Mouse (Mus musculus) kidney, adult 2 months (tissue): ENCODE data around the gene Asb15. TPM values are rescaled to one million over a fixed set of nuclear protein-coding genes. Genes with fewer than 3 reads are reported as not detected.

Experiments
- DNase-seq: peaks from one replicate; pipeline ENCODE4 v3.0.0; 2021
- H3K27ac ChIP-seq: fragments of 200-500 bp; 2 replicates; pipeline ENCODE4 v1.5.1; 2012; ENCODE audit warnings: low read depth, low read length, control low read depth, inconsistent platforms; ENCODE audit not compliant: insufficient read depth
- H3K27me3 ChIP-seq: fragments of 200-500 bp; replicated peaks from 2 replicates; pipeline ENCODE4 v1.6.1; 2012; ENCODE audit warnings: mild to moderate bottlenecking, moderate library complexity, low read length, inconsistent platforms; ENCODE audit not compliant: control insufficient read depth, insufficient read depth
- H3K36me3 ChIP-seq: fragments of 200-500 bp; 2 replicates; pipeline ENCODE4 v1.6.1; 2012; ENCODE audit warnings: mild to moderate bottlenecking, moderate library complexity, low read length, inconsistent platforms; ENCODE audit not compliant: control insufficient read depth, insufficient read depth
- H3K4me1 ChIP-seq: fragments of 200-500 bp; 2 replicates; pipeline ENCODE4 v1.6.1; 2011; ENCODE audit warnings: low read length; ENCODE audit not compliant: control insufficient read depth, insufficient read depth
- H3K4me3 ChIP-seq: fragments of 200-500 bp; 2 replicates; pipeline ENCODE4 v1.5.1; 2011; ENCODE audit warnings: mild to moderate bottlenecking, low read depth, low read length, control low read depth; ENCODE audit not compliant: insufficient read depth
- CTCF ChIP-seq: fragments of 200-500 bp; conservative IDR thresholded peaks from 2 replicates; pipeline ENCODE4 v1.5.1; 2011; ENCODE audit warnings: low read depth, mild to moderate bottlenecking, control low read depth, low read length, moderate library complexity, mixed read lengths; ENCODE audit not compliant: insufficient read depth, insufficient read length
- POLR2A ChIP-seq: fragments of 200-500 bp; IDR thresholded peaks from one replicate; pipeline ENCODE4 v1.6.1; 2011; ENCODE audit warnings: low read depth, low read length, control low read depth
- WGBS: fragments of 180-500 bp; shearing (Covaris S2); methylation state at CpG from one replicate; pipeline ENCODE4 v1.1.7; 2018; 5-methylcytosine and 5-hydroxymethylcytosine counted together
- polyA plus RNA-seq: library from polyadenylated mRNA; depleted of rRNA; stranded (reverse); fragments of >200 nt; gene quantifications from 2 replicates; pipeline ENCODE4 v1.2.3, GENCODE M21; 2012

Asb15 gene
- polyA plus RNA-seq, 1 experiment, result 3.8 TPM

- H3K36me3 ChIP-seq, result no peaks in the 10 kb centered on the region
- no peak for TF ChIP-seq POLR2A
- no peak for TF ChIP-seq CTCF
- WGBS, result 61% methylated on average over 1 of the region's 1 CpGs
- H3K4me1 ChIP-seq, result no peaks in the 10 kb centered on the region; the same call in 1 of the 2 replicates
- H3K4me3 ChIP-seq, result no peak overlapping the region
- no peaks in the 10 kb centered on the region for H3K27me3 ChIP-seq
- DNase-seq, result no peak
- H3K27ac ChIP-seq, result no peak overlapping the region
These were observed 36.9 kb downstream of the Asb15 start for GRCm38 (mm10) chr6:24564886-24565285.

- Histone ChIP-seq H3K4me3 (no peak overlapping the region), H3K4me1 (no peaks in the 10 kb centered on the region; the same call in 1 of the 2 replicates), H3K36me3 (no peaks in the 10 kb centered on the region), H3K27me3 (no peaks in the 10 kb centered on the region), H3K27ac (no peak overlapping the region)
- DNase-seq, result no peak
- TF ChIP-seq CTCF (peak; percentile 47), POLR2A (no peak)
- WGBS, result 71% methylated on average over 5 of the region's 5 CpGs
These were observed 41.0 kb downstream of the Asb15 start for GRCm38 (mm10) chr6:24568963-24569362.

GRCm38 (mm10) chr6:24569711-24570110 lies 41.8 kb downstream of the Asb15 start:
- H3K4me3 ChIP-seq, result no peak overlapping the region
- 78% methylated on average over 1 of the region's 1 CpGs for WGBS
- no peak overlapping the region; the same call in 1 of the 2 replicates for H3K27ac ChIP-seq
- H3K4me1 ChIP-seq, result no peaks in the 10 kb centered on the region; the same call in 1 of the 2 replicates
- DNase-seq, result no peak
- no peaks in the 10 kb centered on the region for H3K27me3 ChIP-seq
- no peak for TF ChIP-seq CTCF
- TF ChIP-seq POLR2A, result no peak
- H3K36me3 ChIP-seq, result no peaks in the 10 kb centered on the region

GRCm38 (mm10) chr6:24570278-24570677 lies 42.3 kb downstream of the Asb15 start:
- Histone ChIP-seq H3K27me3 (no peaks in the 10 kb centered on the region), H3K27ac (peak overlapping the region; percentile 56; the same call in 1 of the 2 replicates), H3K36me3 (no peaks in the 10 kb centered on the region), H3K4me1 (no peaks in the 10 kb centered on the region; the same call in 1 of the 2 replicates), H3K4me3 (no peak overlapping the region)
- no peak for DNase-seq
- TF ChIP-seq POLR2A (no peak), CTCF (no peak)
- WGBS, result 70% methylated on average over 11 of the region's 11 CpGs

GRCm38 (mm10) chr6:24571126-24571525 lies 43.2 kb downstream of the Asb15 start:
- Histone ChIP-seq H3K4me1 (no peaks in the 10 kb centered on the region; the same call in 1 of the 2 replicates), H3K4me3 (no peak overlapping the region), H3K27ac (peak overlapping the region; percentile 95), H3K27me3 (no peaks in the 10 kb centered on the region), H3K36me3 (no peaks in the 10 kb centered on the region)
- TF ChIP-seq POLR2A, result no peak
- no peak for TF ChIP-seq CTCF
- DNase-seq, result peak; percentile 73
- 52% methylated on average over 6 of the region's 6 CpGs for WGBS

- H3K27ac ChIP-seq, result no peak overlapping the region
- 86% methylated on average over 14 of the region's 14 CpGs for WGBS
- TF ChIP-seq POLR2A (no peak), CTCF (no peak)
- H3K4me3 ChIP-seq, result no peak overlapping the region
- no peak for DNase-seq
- H3K27me3 ChIP-seq, result no peaks in the 10 kb centered on the region
- no peaks in the 10 kb centered on the region; the same call in 1 of the 2 replicates for H3K4me1 ChIP-seq
- H3K36me3 ChIP-seq, result no peaks in the 10 kb centered on the region
These were observed 44.5 kb downstream of the Asb15 start for GRCm38 (mm10) chr6:24572431-24572830.

- no peaks in the 10 kb centered on the region; the same call in 1 of the 2 replicates for H3K4me1 ChIP-seq
- H3K4me3 ChIP-seq, result no peak overlapping the region
- H3K27ac ChIP-seq, result no peak overlapping the region
- H3K36me3 ChIP-seq, result no peaks in the 10 kb centered on the region
- no peaks in the 10 kb centered on the region for H3K27me3 ChIP-seq
- TF ChIP-seq CTCF (no peak), POLR2A (no peak)
- no peak for DNase-seq
These were observed 45.4 kb downstream of the Asb15 start for GRCm38 (mm10) chr6:24573319-24573718.

GRCm38 (mm10) chr6:24583456-24583855 lies 55.5 kb downstream of the Asb15 start:
- TF ChIP-seq CTCF, result no peak
- TF ChIP-seq POLR2A, result no peak
- Histone ChIP-seq H3K27me3 (no peaks in the 10 kb centered on the region), H3K27ac (no peak overlapping the region), H3K4me1 (no peaks in the 10 kb centered on the region), H3K36me3 (no peaks in the 10 kb centered on the region), H3K4me3 (no peak overlapping the region)
- WGBS, result 73% methylated on average over 3 of the region's 3 CpGs
- no peak for DNase-seq
